Mouse (Mus musculus) forebrain, embryonic 15.5 days (tissue): Measurements from ENCODE around the gene Rad50. TPM values are rescaled to one million over a fixed set of nuclear protein-coding genes. Genes with fewer than 3 reads are reported as not detected.
A peak's percentile ranks its signal among the peaks of the same experiment; 100 is the strongest.

Experiments used
- ATAC-seq: fragments of 200-750 bp; cut with Nextera tagmentation; replicated peaks from 2 replicates; pipeline ENCODE4 v1.8.0; 2017; ENCODE audit warnings: mild to moderate bottlenecking, moderate TSS enrichment, moderate library complexity
- H3K27ac ChIP-seq: fragments of 300-500 bp; sonication (generic); replicated peaks from 2 replicates; pipeline ENCODE4 v1.5.1; 2015; ENCODE audit warnings: mild to moderate bottlenecking, inconsistent platforms
- H3K27me3 ChIP-seq: fragments of 300-500 bp; sonication (generic); 2 replicates; pipeline ENCODE4 v1.6.1; 2015; ENCODE audit warnings: inconsistent platforms
- H3K36me3 ChIP-seq: fragments of 300-500 bp; sonication (generic); 2 replicates; pipeline ENCODE4 v1.6.1; 2015; ENCODE audit warnings: mild to moderate bottlenecking, inconsistent platforms
- H3K4me1 ChIP-seq: fragments of 300-500 bp; sonication (generic); 2 replicates; pipeline ENCODE4 v1.6.1; 2015; ENCODE audit warnings: inconsistent platforms
- H3K4me2 ChIP-seq: fragments of 300-500 bp; sonication (generic); replicated peaks from 2 replicates; pipeline ENCODE4 v1.6.1; 2015; ENCODE audit warnings: mild to moderate bottlenecking, inconsistent platforms
- H3K4me3 ChIP-seq: fragments of 300-500 bp; sonication (generic); 2 replicates; pipeline ENCODE4 v1.5.1; 2015; ENCODE audit warnings: mild to moderate bottlenecking, inconsistent platforms
- H3K9ac ChIP-seq: fragments of 300-500 bp; sonication (generic); replicated peaks from 2 replicates; pipeline ENCODE4 v1.6.1; 2015; ENCODE audit warnings: mild to moderate bottlenecking, inconsistent platforms
- H3K9me3 ChIP-seq: fragments of 300-500 bp; sonication (generic); 2 replicates; pipeline ENCODE4 v1.6.1; 2016; ENCODE audit warnings: inconsistent platforms
- WGBS: fragments of 180-500 bp; shearing (Covaris S2); methylation state at CpG from one replicate; pipeline ENCODE4 v1.1.7; 2015; ENCODE audit warnings: mixed read lengths; 5-methylcytosine and 5-hydroxymethylcytosine counted together
- polyA plus RNA-seq: library from polyadenylated mRNA; unstranded; fragments of >200 nt; fragmentation: Nextera tagmentation; extraction: Ambion mirVana; gene quantifications from 2 replicates; pipeline ENCODE4 v1.2.1, GENCODE M21; 2015

The Rad50 gene
- polyA plus RNA-seq, 1 experiment from 2014 or later: 15.2 TPM

GRCm38 (mm10) chr11:53734970-53735681 lies 28.0 kb upstream of the Rad50 start:
- H3K9ac ChIP-seq: no peak overlapping the region
- peak overlapping the region; percentile 45; the same call in 1 of the 2 replicates for H3K4me2 ChIP-seq
- ATAC-seq: 0 out of 2 replicates have a peak, but pooled peaks have one; percentile 11

GRCm38 (mm10) chr11:53734431-53734830 lies 27.3 kb upstream of the Rad50 start:
- no peaks in the 10 kb centered on the region for H3K4me1 ChIP-seq
- no peak for ATAC-seq
- H3K9me3 ChIP-seq: no peaks in the 10 kb centered on the region
- H3K4me2 ChIP-seq: no peak overlapping the region
- no peak overlapping the region for H3K4me3 ChIP-seq
- H3K27me3 ChIP-seq: no peaks in the 10 kb centered on the region
- 80% methylated on average over 2 of the region's 2 CpGs for WGBS
- no peaks in the 10 kb centered on the region for H3K36me3 ChIP-seq
- no peak overlapping the region for H3K9ac ChIP-seq
- H3K27ac ChIP-seq: no peak overlapping the region

More at GRCm38 (mm10) chr11:53734970-53735681, 28.0 kb upstream of the Rad50 start:
- no peaks in the 10 kb centered on the region for H3K36me3 ChIP-seq
- no peak overlapping the region for H3K4me3 ChIP-seq
- no peaks in the 10 kb centered on the region for H3K4me1 ChIP-seq
- no peak overlapping the region for H3K27ac ChIP-seq
- WGBS: 74% methylated on average over 18 of the region's 18 CpGs
- no peaks in the 10 kb centered on the region for H3K27me3 ChIP-seq
- no peaks in the 10 kb centered on the region for H3K9me3 ChIP-seq

- no peak overlapping the region for H3K9ac ChIP-seq
- H3K36me3 ChIP-seq: no peaks in the 10 kb centered on the region
- WGBS: 87% methylated on average over 7 of the region's 7 CpGs
- no peaks in the 10 kb centered on the region for H3K27me3 ChIP-seq
- H3K4me2 ChIP-seq: no peak overlapping the region
- no peak overlapping the region for H3K4me3 ChIP-seq
- ATAC-seq: no peak
- H3K4me1 ChIP-seq: no peaks in the 10 kb centered on the region
- H3K27ac ChIP-seq: no peak overlapping the region
- H3K9me3 ChIP-seq: no peaks in the 10 kb centered on the region
These were observed 26.7 kb upstream of the Rad50 start for GRCm38 (mm10) chr11:53733824-53734223.

GRCm38 (mm10) chr11:53732244-53732643 lies 25.1 kb upstream of the Rad50 start:
- Histone ChIP-seq H3K9me3 (no peaks in the 10 kb centered on the region), H3K27ac (no peak overlapping the region), H3K4me3 (no peak overlapping the region), H3K27me3 (no peaks in the 10 kb centered on the region), H3K4me1 (no peaks in the 10 kb centered on the region), H3K4me2 (no peak overlapping the region), H3K36me3 (no peaks in the 10 kb centered on the region), H3K9ac (no peak overlapping the region)
- WGBS: 93% methylated on average over 8 of the region's 8 CpGs
- no peak for ATAC-seq

- no peak overlapping the region for H3K9ac ChIP-seq
- WGBS: 95% methylated on average over 7 of the region's 7 CpGs
- no peak for ATAC-seq
These were observed 24.3 kb upstream of the Rad50 start for GRCm38 (mm10) chr11:53731457-53731856.

GRCm38 (mm10) chr11:53720715-53721114 lies 13.6 kb upstream of the Rad50 start, which contains the start of gene Il5:
Gene Il5, plus strand, starts transcription at chr11:53720794.
- no peak for ATAC-seq
- Histone ChIP-seq H3K36me3 (no peaks in the 10 kb centered on the region), H3K9me3 (no peaks in the 10 kb centered on the region), H3K4me3 (no peak within 1 kb of the TSS), H3K27me3 (no peaks in the 10 kb centered on the region), H3K27ac (no peak within 1 kb of the TSS), H3K9ac (no peak within 1 kb of the TSS), H3K4me1 (no peaks in the 10 kb centered on the region), H3K4me2 (no peak within 1 kb of the TSS)
- 88% methylated on average over 6 of the region's 6 CpGs for WGBS

More at GRCm38 (mm10) chr11:53731457-53731856, 24.3 kb upstream of the Rad50 start:
- H3K27ac ChIP-seq: no peak overlapping the region
- no peaks in the 10 kb centered on the region for H3K9me3 ChIP-seq
- H3K4me1 ChIP-seq: no peaks in the 10 kb centered on the region
- no peak overlapping the region for H3K4me2 ChIP-seq
- no peaks in the 10 kb centered on the region for H3K27me3 ChIP-seq
- no peaks in the 10 kb centered on the region for H3K36me3 ChIP-seq
- H3K4me3 ChIP-seq: no peak overlapping the region

- Histone ChIP-seq H3K27me3 (no peaks in the 10 kb centered on the region), H3K4me1 (no peaks in the 10 kb centered on the region), H3K9me3 (no peaks in the 10 kb centered on the region), H3K27ac (no peak overlapping the region), H3K4me3 (no peak overlapping the region), H3K4me2 (no peak overlapping the region), H3K9ac (no peak overlapping the region), H3K36me3 (no peaks in the 10 kb centered on the region)
- ATAC-seq: no peak
- WGBS: 85% methylated on average over 1 of the region's 1 CpGs
These were observed 12.6 kb upstream of the Rad50 start for GRCm38 (mm10) chr11:53719701-53720100.

GRCm38 (mm10) chr11:53707718-53708009 lies 545 bp upstream of the Rad50 start:
- ATAC-seq: no peak
- Histone ChIP-seq H3K9me3 (no peaks in the 10 kb centered on the region), H3K4me2 (peak overlapping the region; percentile 83), H3K9ac (no peak overlapping the region), H3K4me1 (peaks cover 9% of the 10 kb centered on the region), H3K27ac (no peak overlapping the region), H3K36me3 (no peaks in the 10 kb centered on the region), H3K27me3 (no peaks in the 10 kb centered on the region), H3K4me3 (peak overlapping the region; percentile 58)
- WGBS: 86% methylated on average over 3 of the region's 3 CpGs

GRCm38 (mm10) chr11:53706236-53706933 lies 734 bp downstream of the Rad50 start:
- no peaks in the 10 kb centered on the region for H3K27me3 ChIP-seq
- peak overlapping the region; percentile 83 for H3K4me2 ChIP-seq
- H3K9ac ChIP-seq: peak overlapping the region; percentile 51
- H3K36me3 ChIP-seq: no peaks in the 10 kb centered on the region
- WGBS: 7% methylated on average over 29 of the region's 29 CpGs
- peaks cover 9% of the 10 kb centered on the region for H3K4me1 ChIP-seq
- H3K9me3 ChIP-seq: no peaks in the 10 kb centered on the region
- ATAC-seq: peak; percentile 75
- H3K4me3 ChIP-seq: peak overlapping the region; percentile 58
- peak overlapping the region; percentile 28 for H3K27ac ChIP-seq

- Histone ChIP-seq H3K27me3 (no peaks in the 10 kb centered on the region), H3K4me2 (no peak overlapping the region), H3K27ac (no peak overlapping the region), H3K36me3 (peaks cover 12% of the 10 kb centered on the region; the same call in 1 of the 2 replicates), H3K4me1 (no peaks in the 10 kb centered on the region), H3K9me3 (no peaks in the 10 kb centered on the region), H3K9ac (no peak overlapping the region), H3K4me3 (no peak overlapping the region)
- WGBS: 83% methylated on average over 4 of the region's 4 CpGs
- no peak for ATAC-seq
These were observed 7.8 kb downstream of the Rad50 start for GRCm38 (mm10) chr11:53699351-53699750.

- H3K4me2 ChIP-seq: no peak overlapping the region
- no peak for ATAC-seq
- no peaks in the 10 kb centered on the region for H3K9me3 ChIP-seq
- H3K4me1 ChIP-seq: no peaks in the 10 kb centered on the region
- H3K27me3 ChIP-seq: no peaks in the 10 kb centered on the region
- H3K36me3 ChIP-seq: peaks cover 12% of the 10 kb centered on the region; the same call in 1 of the 2 replicates
- no peak overlapping the region for H3K4me3 ChIP-seq
- no peak overlapping the region for H3K27ac ChIP-seq
- no peak overlapping the region for H3K9ac ChIP-seq
- 94% methylated on average over 2 of the region's 2 CpGs for WGBS
These were observed 8.6 kb downstream of the Rad50 start for GRCm38 (mm10) chr11:53698521-53698920.

- Histone ChIP-seq H3K4me3 (no peak overlapping the region), H3K27me3 (no peaks in the 10 kb centered on the region), H3K36me3 (peaks cover 5% of the 10 kb centered on the region; the same call in 1 of the 2 replicates), H3K27ac (no peak overlapping the region), H3K4me2 (no peak overlapping the region), H3K9me3 (no peaks in the 10 kb centered on the region), H3K9ac (no peak overlapping the region), H3K4me1 (no peaks in the 10 kb centered on the region)
- WGBS: 47% methylated on average over 10 of the region's 10 CpGs
- no peak for ATAC-seq
These were observed 15.1 kb downstream of the Rad50 start for GRCm38 (mm10) chr11:53691979-53692378.
